Mouse (Mus musculus): ENCODE results near the gene Pard3b. TPM values are rescaled to one million over a fixed set of nuclear protein-coding genes. Genes with fewer than 3 reads are reported as not detected.

Pard3b gene
- polyA plus RNA-seq, 1 experiment from 2014 or later = 10.5 TPM

- H3K27ac ChIP-seq (ENCODE audit: low read depth, low read length) = no peak overlapping the region
- no peaks in the 10 kb centered on the region for H3K27me3 ChIP-seq (ENCODE audit: control insufficient read depth, insufficient read depth, low read length)
- no peak for ATAC-seq (replicated peaks; ENCODE audit: insufficient number of reproducible peaks, low FRiP score, low TSS enrichment)
- H3K9me3 ChIP-seq (replicated peaks; ENCODE audit: control insufficient read depth, low read length) = no peaks in the 10 kb centered on the region
- H3K36me3 ChIP-seq (ENCODE audit: control insufficient read depth, insufficient read depth, low read length) = no peaks in the 10 kb centered on the region
- WGBS (ENCODE audit: insufficient replicate concordance) = 40% methylated on average over 2 of the region's 2 CpGs
- H3K4me3 ChIP-seq (ENCODE audit: low read depth, low read length) = no peak overlapping the region
- H3K9ac ChIP-seq (ENCODE audit: low read depth, low read length) = no peak overlapping the region
- no peaks in the 10 kb centered on the region for H3K4me1 ChIP-seq (ENCODE audit: control insufficient read depth, insufficient read depth, low read length)
- no peak overlapping the region for H3K4me2 ChIP-seq
Measured at GRCm38 (mm10) chr1:61867286-61868082, 228.9 kb downstream of the Pard3b start.

GRCm38 (mm10) chr1:61874875-61875274 lies 236.3 kb downstream of the Pard3b start:
- Histone ChIP-seq H3K4me2 (no peak overlapping the region), H3K9me3 (replicated peaks; ENCODE audit: control insufficient read depth, low read length) (no peaks in the 10 kb centered on the region), H3K4me3 (ENCODE audit: low read depth, low read length) (no peak overlapping the region), H3K27me3 (ENCODE audit: control insufficient read depth, insufficient read depth, low read length) (no peaks in the 10 kb centered on the region), H3K36me3 (ENCODE audit: control insufficient read depth, insufficient read depth, low read length) (no peaks in the 10 kb centered on the region), H3K4me1 (ENCODE audit: control insufficient read depth, insufficient read depth, low read length) (no peaks in the 10 kb centered on the region), H3K27ac (ENCODE audit: low read depth, low read length) (no peak overlapping the region), H3K9ac (ENCODE audit: low read depth, low read length) (no peak overlapping the region)
- no peak for ATAC-seq (replicated peaks; ENCODE audit: insufficient number of reproducible peaks, low FRiP score, low TSS enrichment)
- 50% methylated on average over 1 of the region's 1 CpGs for WGBS (ENCODE audit: insufficient replicate concordance)

- Histone ChIP-seq H3K36me3 (ENCODE audit: control insufficient read depth, insufficient read depth, low read length) (no peaks in the 10 kb centered on the region), H3K9me3 (replicated peaks; ENCODE audit: control insufficient read depth, low read length) (no peaks in the 10 kb centered on the region), H3K27ac (ENCODE audit: low read depth, low read length) (no peak overlapping the region), H3K4me1 (ENCODE audit: control insufficient read depth, insufficient read depth, low read length) (no peaks in the 10 kb centered on the region), H3K4me2 (no peak overlapping the region), H3K4me3 (ENCODE audit: low read depth, low read length) (no peak overlapping the region), H3K9ac (ENCODE audit: low read depth, low read length) (no peak overlapping the region), H3K27me3 (ENCODE audit: control insufficient read depth, insufficient read depth, low read length) (no peaks in the 10 kb centered on the region)
- 69% methylated on average over 6 of the region's 6 CpGs for WGBS (ENCODE audit: insufficient replicate concordance)
- no peak for ATAC-seq (replicated peaks; ENCODE audit: insufficient number of reproducible peaks, low FRiP score, low TSS enrichment)
Measured at GRCm38 (mm10) chr1:61879706-61880470, 241.3 kb downstream of the Pard3b start.

GRCm38 (mm10) chr1:61896048-61896447 lies 257.4 kb downstream of the Pard3b start:
- H3K9me3 ChIP-seq (replicated peaks; ENCODE audit: control insufficient read depth, low read length) = no peaks in the 10 kb centered on the region
- H3K27ac ChIP-seq (ENCODE audit: low read depth, low read length) = no peak overlapping the region
- WGBS (ENCODE audit: insufficient replicate concordance) = 62% methylated on average over 4 of the region's 4 CpGs
- no peaks in the 10 kb centered on the region for H3K36me3 ChIP-seq (ENCODE audit: control insufficient read depth, insufficient read depth, low read length)
- no peak overlapping the region for H3K4me3 ChIP-seq (ENCODE audit: low read depth, low read length)
- H3K9ac ChIP-seq (ENCODE audit: low read depth, low read length) = no peak overlapping the region
- no peak for ATAC-seq (replicated peaks; ENCODE audit: insufficient number of reproducible peaks, low FRiP score, low TSS enrichment)
- H3K27me3 ChIP-seq (ENCODE audit: control insufficient read depth, insufficient read depth, low read length) = no peaks in the 10 kb centered on the region
- H3K4me1 ChIP-seq (ENCODE audit: control insufficient read depth, insufficient read depth, low read length) = no peaks in the 10 kb centered on the region
- no peak overlapping the region for H3K4me2 ChIP-seq

- Histone ChIP-seq H3K9me3 (replicated peaks; ENCODE audit: control insufficient read depth, low read length) (no peaks in the 10 kb centered on the region), H3K9ac (ENCODE audit: low read depth, low read length) (no peak overlapping the region), H3K4me2 (no peak overlapping the region), H3K27me3 (ENCODE audit: control insufficient read depth, insufficient read depth, low read length) (no peaks in the 10 kb centered on the region), H3K36me3 (ENCODE audit: control insufficient read depth, insufficient read depth, low read length) (no peaks in the 10 kb centered on the region), H3K4me1 (ENCODE audit: control insufficient read depth, insufficient read depth, low read length) (no peaks in the 10 kb centered on the region), H3K4me3 (ENCODE audit: low read depth, low read length) (no peak overlapping the region), H3K27ac (ENCODE audit: low read depth, low read length) (no peak overlapping the region)
- ATAC-seq (replicated peaks; ENCODE audit: insufficient number of reproducible peaks, low FRiP score, low TSS enrichment) = no peak
- 71% methylated on average over 4 of the region's 4 CpGs for WGBS (ENCODE audit: insufficient replicate concordance)
Measured at GRCm38 (mm10) chr1:61903271-61904007, 264.8 kb downstream of the Pard3b start.

- Histone ChIP-seq H3K4me2 (no peak overlapping the region), H3K27ac (ENCODE audit: low read depth, low read length) (no peak overlapping the region), H3K27me3 (ENCODE audit: control insufficient read depth, insufficient read depth, low read length) (no peaks in the 10 kb centered on the region), H3K4me1 (ENCODE audit: control insufficient read depth, insufficient read depth, low read length) (no peaks in the 10 kb centered on the region), H3K9me3 (replicated peaks; ENCODE audit: control insufficient read depth, low read length) (no peaks in the 10 kb centered on the region), H3K9ac (ENCODE audit: low read depth, low read length) (no peak overlapping the region), H3K36me3 (ENCODE audit: control insufficient read depth, insufficient read depth, low read length) (no peaks in the 10 kb centered on the region), H3K4me3 (ENCODE audit: low read depth, low read length) (no peak overlapping the region)
- ATAC-seq (replicated peaks; ENCODE audit: insufficient number of reproducible peaks, low FRiP score, low TSS enrichment) = no peak
- 66% methylated on average over 4 of the region's 4 CpGs for WGBS (ENCODE audit: insufficient replicate concordance)
Measured at GRCm38 (mm10) chr1:61904036-61904435, 265.4 kb downstream of the Pard3b start.

- Histone ChIP-seq H3K4me1 (ENCODE audit: control insufficient read depth, insufficient read depth, low read length) (no peaks in the 10 kb centered on the region), H3K27ac (ENCODE audit: low read depth, low read length) (no peak overlapping the region), H3K4me2 (no peak overlapping the region), H3K9ac (ENCODE audit: low read depth, low read length) (no peak overlapping the region), H3K27me3 (ENCODE audit: control insufficient read depth, insufficient read depth, low read length) (no peaks in the 10 kb centered on the region), H3K36me3 (ENCODE audit: control insufficient read depth, insufficient read depth, low read length) (no peaks in the 10 kb centered on the region), H3K4me3 (ENCODE audit: low read depth, low read length) (no peak overlapping the region), H3K9me3 (replicated peaks; ENCODE audit: control insufficient read depth, low read length) (no peaks in the 10 kb centered on the region)
- WGBS (ENCODE audit: insufficient replicate concordance) = 70% methylated on average over 2 of the region's 2 CpGs
- no peak for ATAC-seq (replicated peaks; ENCODE audit: insufficient number of reproducible peaks, low FRiP score, low TSS enrichment)
Measured at GRCm38 (mm10) chr1:61912931-61913330, 274.3 kb downstream of the Pard3b start.

GRCm38 (mm10) chr1:61924958-61925357 lies 286.3 kb downstream of the Pard3b start:
- ATAC-seq (replicated peaks; ENCODE audit: insufficient number of reproducible peaks, low FRiP score, low TSS enrichment) = no peak

More at GRCm38 (mm10) chr1:61924958-61925357, 286.3 kb downstream of the Pard3b start:
- H3K9ac ChIP-seq (ENCODE audit: low read depth, low read length) = no peak overlapping the region
- no peak overlapping the region for H3K4me3 ChIP-seq (ENCODE audit: low read depth, low read length)
- 19% methylated on average over 2 of the region's 2 CpGs for WGBS (ENCODE audit: insufficient replicate concordance)
- H3K4me1 ChIP-seq (ENCODE audit: control insufficient read depth, insufficient read depth, low read length) = no peaks in the 10 kb centered on the region
- H3K4me2 ChIP-seq = no peak overlapping the region
- H3K9me3 ChIP-seq (replicated peaks; ENCODE audit: control insufficient read depth, low read length) = no peaks in the 10 kb centered on the region
- no peaks in the 10 kb centered on the region for H3K36me3 ChIP-seq (ENCODE audit: control insufficient read depth, insufficient read depth, low read length)
- H3K27me3 ChIP-seq (ENCODE audit: control insufficient read depth, insufficient read depth, low read length) = no peaks in the 10 kb centered on the region
- H3K27ac ChIP-seq (ENCODE audit: low read depth, low read length) = no peak overlapping the region
